Comparison of ENCODE assay signal across 22 mouse cellular contexts in the genomic region with DNA sequence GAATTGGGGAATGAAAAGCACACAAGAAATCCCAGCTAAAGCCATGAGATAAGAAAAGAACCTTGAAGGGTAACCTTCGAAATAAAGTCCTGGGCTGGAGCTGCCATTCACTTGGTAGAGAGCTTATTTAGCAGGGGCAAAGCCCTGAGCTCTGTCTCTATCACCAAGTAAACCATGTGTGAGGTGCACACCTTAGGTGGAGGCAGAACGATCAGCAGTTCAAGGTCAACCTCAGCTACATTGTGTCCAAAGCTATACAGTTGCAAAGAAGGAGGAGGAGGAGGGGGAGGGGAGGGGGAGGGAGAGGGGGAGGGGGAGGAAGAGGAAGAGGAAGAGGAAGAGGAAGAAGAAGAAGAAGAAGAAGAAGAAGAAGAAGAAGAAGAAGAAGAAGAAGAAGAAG.
"Had no signal": no experiment of that assay in that cellular context is flagged by ENCODE, and none has a peak within 500 bp of the region (broad histone marks: within the 10 kb centered on the region; RNA-seq: fewer than 3 reads in every experiment).

No protein-coding gene starts in this region.

- H3K27ac ChIP-seq: heart, embryonic 10.5 days; hindbrain, embryonic 10.5 days; hindbrain, embryonic 12.5 days; hindbrain, embryonic 14.5 days; intestine, embryonic 15.5 days; layer of hippocampus, adult 2 months; left cerebral cortex, adult 2 months; limb, embryonic 13.5 days; limb, embryonic 15.5 days; liver, embryonic 12.5 days; liver, embryonic 14.5 days had no signal

- DNase-seq: gastrocnemius, postnatal 14 days; gastrocnemius, postnatal 36 days; heart, adult 11 months; heart, postnatal 10 days; heart, postnatal 4 days; kidney, adult 18-20 months; kidney, adult 8-10 months; kidney, postnatal 10 days; kidney, postnatal 25 days; kidney, postnatal 4 days had no signal

- H3K4me3 ChIP-seq: heart, embryonic 10.5 days; heart, embryonic 12.5 days; hindbrain, embryonic 10.5 days; hindbrain, embryonic 12.5 days; intestine, embryonic 15.5 days; layer of hippocampus, adult 2 months; left cerebral cortex, adult 2 months; limb, embryonic 13.5 days; limb, embryonic 15.5 days; liver, embryonic 12.5 days had no signal

- H3K27me3 ChIP-seq: heart, embryonic 12.5 days; hindbrain, embryonic 12.5 days; intestine, embryonic 15.5 days; limb, embryonic 13.5 days; limb, embryonic 15.5 days had no signal

- H3K9ac ChIP-seq: heart, embryonic 12.5 days; hindbrain, embryonic 12.5 days; hindbrain, embryonic 14.5 days; intestine, embryonic 15.5 days; limb, embryonic 13.5 days; limb, embryonic 15.5 days; liver, embryonic 12.5 days; liver, embryonic 14.5 days had no signal

- H3K36me3 ChIP-seq: heart, embryonic 10.5 days; heart, embryonic 12.5 days; hindbrain, embryonic 10.5 days; hindbrain, embryonic 12.5 days; limb, embryonic 13.5 days; limb, embryonic 15.5 days; liver, embryonic 12.5 days had no signal

- H3K4me1 ChIP-seq: heart, embryonic 12.5 days; hindbrain, embryonic 10.5 days; hindbrain, embryonic 12.5 days; intestine, embryonic 15.5 days; liver, embryonic 12.5 days had no signal

- H3K9me3 ChIP-seq: heart, embryonic 10.5 days; heart, embryonic 12.5 days; hindbrain, embryonic 10.5 days; hindbrain, embryonic 12.5 days; intestine, embryonic 15.5 days; limb, embryonic 13.5 days; limb, embryonic 15.5 days; liver, embryonic 12.5 days had no signal
